Mouse (Mus musculus) CD4-positive, CD25-positive, alpha-beta regulatory T cell, adult 4 months (primary cell): ENCODE data around the gene Plekha8. TPM values are rescaled to one million over a fixed set of nuclear protein-coding genes. Genes with fewer than 3 reads are reported as not detected.

Source experiments
- ATAC-seq: one replicate; pipeline ENCODE4 v1.8.0; 2017
- polyA plus RNA-seq, 2 experiments: library from polyadenylated mRNA; unstranded; fragments of 100-300 nt; shearing (Covaris generic); gene quantifications; one replicate each; pipeline ENCODE4 v1.2.1; 2017

Gene Plekha8
- polyA plus RNA-seq, 2 experiments from 2014 or later, result 0.67 to 0.73 TPM

DNA sequence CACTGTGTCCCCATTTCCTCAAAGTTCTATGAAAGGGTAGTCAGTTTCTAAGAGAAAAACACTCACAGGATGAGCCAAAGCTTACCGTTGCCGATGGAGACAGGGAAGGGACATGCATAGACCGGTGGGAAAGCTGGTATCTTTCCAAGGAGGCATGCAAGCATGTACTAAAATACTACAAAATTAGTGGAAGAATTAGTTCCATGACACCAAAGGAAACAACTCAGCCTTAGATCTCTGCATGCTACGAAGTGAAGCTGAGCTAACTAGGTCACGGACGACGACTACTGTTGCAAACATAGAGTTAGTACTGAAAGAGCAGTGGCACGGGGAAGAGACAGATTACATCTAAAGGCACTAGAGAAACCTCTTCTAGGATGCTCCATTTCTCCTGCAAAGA lies 8.0 kb upstream of the Plekha8 start:
- ATAC-seq, result no peak

DNA sequence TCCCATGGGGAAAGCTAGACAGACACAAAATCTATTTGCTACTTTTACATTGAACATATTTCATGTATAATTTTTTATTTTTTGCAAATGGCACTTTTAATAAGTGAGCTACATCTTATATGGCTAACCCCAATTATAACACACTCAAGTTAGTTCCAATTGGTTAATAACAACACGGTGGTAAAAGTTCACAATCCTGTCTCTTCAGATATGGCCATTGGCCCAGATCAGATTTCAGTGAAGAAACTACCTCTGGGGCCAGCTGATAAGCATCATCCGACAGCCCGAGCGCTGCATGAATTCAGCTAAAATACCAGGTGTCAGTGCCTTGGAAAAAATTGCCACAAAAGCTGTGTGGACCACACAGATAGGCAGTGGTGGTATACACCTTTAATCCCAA lies 7.2 kb upstream of the Plekha8 start:
- no peak for ATAC-seq

DNA sequence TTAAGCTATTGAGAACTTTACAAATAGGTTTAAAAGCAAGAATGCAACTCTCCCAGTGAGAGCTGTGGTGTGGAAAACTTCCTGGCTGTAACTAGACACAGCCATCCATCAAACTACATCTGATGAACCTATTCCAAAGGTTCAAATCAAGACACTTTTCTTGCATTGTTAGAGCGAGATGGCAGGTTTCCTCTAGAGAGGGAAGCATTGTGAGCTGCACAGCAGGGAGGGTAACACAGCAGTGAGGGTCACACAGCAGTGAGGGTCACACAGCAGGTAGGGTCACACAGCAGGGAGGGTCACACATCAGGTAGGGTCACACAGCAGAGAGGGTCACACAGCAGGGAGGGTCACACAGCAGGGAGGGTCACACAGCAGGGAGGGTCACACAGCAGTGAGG lies 6.7 kb upstream of the Plekha8 start:
- ATAC-seq, result no peak

DNA sequence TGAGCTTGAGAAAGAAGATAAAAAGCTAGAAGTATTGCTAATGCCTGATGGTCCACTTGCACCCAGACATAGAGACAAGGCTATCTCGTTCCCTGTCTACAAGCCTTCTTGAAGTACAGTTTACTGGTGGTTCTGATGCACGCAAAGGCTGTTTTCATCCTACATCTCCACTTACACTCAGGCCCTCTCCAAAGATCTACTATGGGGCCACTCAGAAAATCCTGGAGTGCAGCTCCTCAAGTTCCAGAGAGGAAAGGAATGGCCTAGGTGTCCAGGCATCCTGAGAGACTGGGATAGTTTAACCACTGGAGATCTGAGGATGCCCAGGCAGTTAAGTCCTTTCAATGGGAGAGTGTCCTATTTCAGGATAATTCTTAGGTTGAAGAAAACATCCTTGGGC lies 4.2 kb upstream of the Plekha8 start:
- ATAC-seq, result no peak

GRCm38 (mm10) chr6:54591778-54592177 lies 3.1 kb upstream of the Plekha8 start:
- ATAC-seq, result no peak

- peak; percentile 89 for ATAC-seq
These were observed 1.9 kb upstream of the Plekha8 start for GRCm38 (mm10) chr6:54592938-54593535.

- no peak for ATAC-seq
These were observed 994 bp upstream of the Plekha8 start for GRCm38 (mm10) chr6:54593766-54594468.

DNA sequence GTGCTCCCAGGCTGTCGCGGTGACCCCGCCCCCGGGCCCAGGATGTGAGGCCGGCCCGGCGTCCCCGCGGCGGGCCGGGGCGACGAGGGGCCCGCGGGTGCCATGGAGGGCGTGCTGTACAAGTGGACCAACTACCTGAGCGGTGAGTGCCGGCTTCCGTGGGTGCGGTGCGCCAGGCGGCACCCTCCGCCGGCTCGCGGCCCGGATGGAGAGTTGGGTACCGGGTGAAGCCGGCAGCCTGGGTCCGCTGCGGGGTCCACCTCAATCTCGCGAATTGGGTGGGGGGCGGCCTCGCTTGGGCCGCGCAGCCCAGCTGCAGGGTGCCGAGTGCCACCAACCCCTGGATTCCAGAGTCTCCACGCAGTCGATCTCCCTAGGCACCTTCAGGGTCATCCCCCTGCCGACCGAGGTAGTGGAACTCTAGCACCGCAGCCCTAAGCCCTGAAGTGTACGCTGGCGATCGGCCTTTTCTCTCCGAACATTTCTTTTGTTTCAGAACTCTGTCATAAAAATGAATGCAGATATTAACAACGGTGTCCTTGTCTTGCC lies 493 bp downstream of the Plekha8 start:
- ATAC-seq, result peak; percentile 44

DNA sequence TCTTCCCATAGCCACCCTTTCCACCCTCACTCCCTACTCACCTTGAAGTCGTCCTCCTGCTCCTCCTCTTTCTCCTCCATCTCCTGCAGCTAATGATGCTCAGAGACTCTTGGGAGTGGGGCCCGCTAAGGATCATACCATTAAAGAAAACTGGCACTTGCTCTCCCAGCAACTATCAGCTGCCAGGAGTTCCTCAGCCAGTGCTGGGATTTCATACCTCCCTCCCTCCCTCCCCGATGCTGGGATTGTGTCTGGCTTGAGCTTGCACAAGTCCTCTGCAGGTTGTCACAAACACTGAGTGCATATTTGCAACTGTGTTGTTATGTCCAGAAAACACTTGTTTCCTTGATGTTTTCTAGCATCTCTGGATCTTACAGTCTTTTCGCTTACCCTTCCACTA lies 2.3 kb downstream of the Plekha8 start, which contains the start of gene Fkbp14:
Gene Fkbp14, minus strand, starts transcription at position 101 of the 400 bp plus-strand sequence.
- ATAC-seq, result no peak

GRCm38 (mm10) chr6:54597711-54598110 lies 2.8 kb downstream of the Plekha8 start:
- ATAC-seq, result no peak

DNA sequence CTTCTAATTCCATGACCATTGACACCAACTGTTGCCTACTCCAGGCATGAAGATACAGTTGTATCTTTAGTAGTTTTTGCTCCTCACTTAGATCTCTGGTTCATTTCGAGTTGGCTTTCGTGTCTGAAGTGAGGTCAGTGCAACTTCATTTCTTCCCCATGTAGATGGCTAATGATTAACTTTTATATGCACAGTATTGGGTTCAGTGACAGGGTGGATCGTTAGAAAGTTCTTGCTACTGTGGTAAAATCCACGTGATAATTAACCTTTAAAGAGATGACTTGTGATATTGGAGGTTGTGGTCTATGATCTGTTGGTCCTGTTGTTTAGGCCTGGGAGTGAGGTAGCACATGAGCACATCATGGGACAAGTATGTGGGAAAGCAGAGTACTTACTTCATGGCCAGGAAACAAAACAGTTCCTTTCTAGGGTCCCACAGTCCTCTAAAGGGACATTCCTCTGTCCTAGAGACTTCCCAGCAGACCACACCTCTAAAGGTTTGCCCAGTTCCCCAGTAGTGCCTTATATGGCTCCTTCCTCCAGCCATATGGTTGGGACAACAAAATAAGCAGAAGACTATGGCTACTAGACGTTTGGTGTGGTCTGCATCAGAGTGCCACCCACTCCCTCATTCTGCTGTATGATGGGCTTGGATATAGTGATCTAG lies 5.9 kb downstream of the Plekha8 start:
- ATAC-seq, result no peak

DNA sequence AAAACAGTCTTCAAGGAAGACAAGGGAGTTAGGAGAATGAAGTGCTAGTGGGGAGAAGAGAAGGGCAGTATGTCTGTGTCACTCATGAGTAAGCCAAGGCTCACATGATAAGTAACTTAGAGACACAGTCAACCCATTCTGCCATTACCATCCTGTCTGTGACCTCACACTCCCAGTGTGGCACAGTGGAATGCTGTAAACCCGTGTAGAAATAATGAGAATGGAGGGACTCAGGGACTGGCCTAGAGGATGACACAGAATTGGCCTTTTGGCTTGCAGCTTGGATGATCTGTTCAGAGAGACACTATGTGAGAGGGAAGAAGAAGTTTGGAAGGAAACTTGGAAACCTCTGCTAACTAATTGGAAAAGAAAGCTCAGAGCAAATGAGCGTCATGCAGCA lies 8.0 kb downstream of the Plekha8 start:
- no peak for ATAC-seq

- no peak for ATAC-seq
These were observed 9.2 kb downstream of the Plekha8 start for GRCm38 (mm10) chr6:54604001-54604715.

- ATAC-seq, result no peak
These were observed 11.3 kb downstream of the Plekha8 start for GRCm38 (mm10) chr6:54606241-54606640.

DNA sequence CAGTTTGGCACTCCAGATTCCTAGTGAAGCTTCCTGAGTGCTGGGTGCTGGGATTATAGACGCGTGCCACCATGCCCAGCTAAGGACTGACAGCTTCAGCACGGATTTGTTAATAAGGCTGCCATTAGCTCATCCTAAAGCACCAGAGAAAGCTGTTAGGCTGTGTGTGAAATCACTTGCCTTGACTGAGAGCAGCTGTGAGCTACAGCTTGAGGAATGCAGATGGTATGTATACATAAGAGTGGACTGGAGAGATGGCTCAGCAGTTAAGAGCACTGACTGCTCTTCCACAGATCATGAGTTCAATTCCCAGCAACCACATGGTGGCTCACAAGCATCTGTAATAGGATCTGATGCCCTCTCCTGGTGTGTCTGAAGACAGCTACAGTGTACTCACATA lies 22.5 kb downstream of the Plekha8 start:
- ATAC-seq, result no peak

- no peak for ATAC-seq
These were observed 24.6 kb downstream of the Plekha8 start for GRCm38 (mm10) chr6:54619530-54619929.

- no peak for ATAC-seq
These were observed 25.4 kb downstream of the Plekha8 start for GRCm38 (mm10) chr6:54620357-54620756.

DNA sequence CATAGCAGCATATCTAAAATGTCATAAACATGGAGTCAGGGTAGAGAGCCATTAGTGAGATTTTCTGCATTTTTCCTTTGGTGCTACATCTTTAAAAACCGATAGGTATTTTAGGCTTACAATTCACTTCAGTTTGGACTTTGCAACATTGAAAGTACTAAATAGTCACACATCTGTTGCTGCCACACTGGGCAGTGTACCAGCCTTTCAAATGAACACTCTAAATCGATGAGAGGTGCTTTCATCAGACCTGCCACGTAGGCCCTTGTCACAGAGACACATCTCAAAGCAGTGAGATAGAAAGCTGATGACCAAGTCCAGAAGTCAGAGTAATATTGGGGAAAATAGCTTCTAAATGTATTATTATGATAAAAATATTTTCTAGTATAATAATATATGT lies 33.5 kb downstream of the Plekha8 start:
- ATAC-seq, result no peak

DNA sequence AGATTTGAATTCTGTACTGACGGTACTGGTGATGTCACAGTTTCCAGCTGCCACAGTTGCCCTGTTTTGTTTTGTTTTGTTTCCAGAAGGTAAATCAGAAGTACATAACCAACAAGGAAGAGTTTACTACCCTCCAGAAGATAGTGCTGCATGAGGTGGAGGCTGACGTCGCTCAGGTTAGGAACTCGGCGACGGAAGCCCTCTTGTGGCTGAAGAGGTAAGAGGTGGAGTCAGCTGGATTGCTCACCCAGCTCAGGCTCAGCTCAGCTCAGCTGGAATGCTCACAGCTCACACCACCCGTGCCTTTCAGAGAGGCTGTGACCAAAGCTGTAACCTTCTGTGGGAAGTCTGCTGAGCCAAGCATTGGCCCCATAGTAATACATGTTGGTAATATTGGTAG lies 34.8 kb downstream of the Plekha8 start:
- ATAC-seq, result no peak

DNA sequence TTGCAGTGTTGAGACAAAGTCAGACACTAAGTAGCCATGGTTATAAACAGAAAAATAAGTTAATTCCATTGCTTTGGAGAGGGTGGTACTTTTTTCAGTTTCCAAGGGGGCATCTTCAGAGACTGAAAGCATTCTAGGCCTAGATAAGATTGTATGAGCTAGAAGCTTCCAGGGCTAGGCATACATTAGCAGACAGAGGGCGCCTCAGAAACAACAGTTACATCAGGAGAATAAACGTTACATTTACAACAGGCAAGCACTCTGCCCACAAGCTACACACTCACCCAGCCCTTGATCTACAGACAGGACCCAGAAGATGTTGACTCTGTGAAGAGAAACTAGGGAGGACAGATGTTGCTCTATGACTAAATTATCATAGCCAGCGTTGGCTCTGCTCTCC lies 36.6 kb downstream of the Plekha8 start:
- ATAC-seq, result no peak

GRCm38 (mm10) chr6:54639877-54640276 lies 45.0 kb downstream of the Plekha8 start:
- ATAC-seq, result no peak

DNA sequence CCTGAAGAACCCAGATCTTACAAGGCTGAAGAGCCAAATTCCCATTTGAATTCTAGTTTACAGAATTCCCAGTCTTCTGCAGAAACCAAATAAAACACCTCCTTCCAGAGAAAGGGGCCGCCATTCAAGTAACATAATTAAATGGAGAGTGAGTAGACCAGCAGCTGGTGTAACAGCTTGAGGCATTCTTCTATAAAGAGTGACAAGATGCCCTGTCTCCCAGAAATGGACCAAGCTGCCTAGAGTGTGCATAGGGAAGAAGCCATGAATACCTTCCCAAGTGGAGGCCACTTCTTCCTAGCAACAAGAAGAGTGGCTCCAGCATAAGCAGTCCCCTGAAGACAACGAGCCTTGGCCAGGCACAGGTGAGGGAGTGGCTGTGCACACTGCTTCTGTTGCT lies 47.0 kb downstream of the Plekha8 start:
- ATAC-seq, result no peak

DNA sequence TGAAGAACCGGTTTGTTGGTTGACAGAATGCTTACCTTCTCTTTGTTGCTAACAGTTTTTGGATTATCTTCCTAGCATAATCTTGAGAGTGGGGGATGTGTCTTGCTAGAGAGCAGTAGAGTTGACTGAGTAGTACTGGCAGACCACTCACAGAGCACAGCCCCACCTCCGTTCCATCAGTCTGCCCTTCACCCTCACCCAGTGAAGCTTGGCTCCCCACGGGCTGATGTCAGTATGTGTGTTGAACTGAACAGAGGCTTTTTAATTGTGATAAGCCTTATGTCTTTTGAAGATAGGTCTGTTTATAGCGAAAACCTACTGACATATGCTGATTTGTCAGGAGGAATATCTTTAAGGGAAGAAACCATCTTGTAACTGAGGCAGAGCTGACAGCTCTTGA lies 48.3 kb downstream of the Plekha8 start:
- ATAC-seq, result no peak
